Mouse (Mus musculus) lung, embryonic 16.5 days (tissue): ENCODE measurements around the gene Cacybp. TPM values are rescaled to one million over a fixed set of nuclear protein-coding genes. Genes with fewer than 3 reads are reported as not detected.

Experiments
- ATAC-seq: fragments of 200-750 bp; cut with Nextera tagmentation; 2 replicates; pipeline ENCODE4 v1.8.0; 2017; ENCODE audit warnings: low read depth, mild to moderate bottlenecking, moderate library complexity
- H3K27ac ChIP-seq: fragments of 300-500 bp; sonication (generic); 2 replicates; pipeline ENCODE4 v1.5.1; 2014; ENCODE audit warnings: mild to moderate bottlenecking, control low read depth, low read length
- H3K27me3 ChIP-seq: fragments of 300-500 bp; sonication (generic); 2 replicates; pipeline ENCODE4 v1.6.1; 2014; ENCODE audit warnings: low read depth, low read length, mixed read lengths; ENCODE audit not compliant: control insufficient read depth, insufficient read depth
- H3K36me3 ChIP-seq: fragments of 300-500 bp; sonication (generic); 2 replicates; pipeline ENCODE4 v1.6.1; 2014; ENCODE audit warnings: low read length; ENCODE audit not compliant: control insufficient read depth, insufficient read depth
- H3K4me1 ChIP-seq: fragments of 300-500 bp; sonication (generic); replicated peaks from 2 replicates; pipeline ENCODE4 v1.6.1; 2014; ENCODE audit warnings: low read length, mixed read lengths; ENCODE audit not compliant: control insufficient read depth, insufficient read depth
- H3K4me2 ChIP-seq: fragments of 300-500 bp; sonication (generic); 2 replicates; pipeline ENCODE4 v1.6.1; 2014; ENCODE audit warnings: low read depth, low read length, control low read depth
- H3K4me3 ChIP-seq: fragments of 300-500 bp; sonication (generic); 2 replicates; pipeline ENCODE4 v1.5.1; 2014; ENCODE audit warnings: mild to moderate bottlenecking, low read length, control low read depth
- H3K9ac ChIP-seq: fragments of 300-500 bp; sonication (generic); 2 replicates; pipeline ENCODE4 v1.6.1; 2014; ENCODE audit warnings: low read length, control low read depth
- H3K9me3 ChIP-seq: fragments of 300-500 bp; sonication (generic); 2 replicates; pipeline ENCODE4 v1.6.1; 2016; ENCODE audit warnings: low read length; ENCODE audit not compliant: control insufficient read depth
- WGBS: fragments of 180-500 bp; shearing (Covaris S2); extraction: QIAGEN DNeasy Blood & Tissue Kit; methylation state at CpG from one replicate; pipeline ENCODE4 v1.1.7; 2014; 5-methylcytosine and 5-hydroxymethylcytosine counted together
- polyA plus RNA-seq: library from polyadenylated mRNA; unstranded; fragments of >200 nt; fragmentation: Nextera tagmentation; extraction: Ambion mirVana; gene quantifications from 2 replicates; pipeline ENCODE4 v1.2.1, GENCODE M21; 2015

The Cacybp gene
- polyA plus RNA-seq, 1 experiment from 2014 or later: 193 TPM

- H3K4me3 ChIP-seq: no peak overlapping the region
- peaks cover 4% of the 10 kb centered on the region; the same call in 1 of the 2 replicates for H3K4me1 ChIP-seq
- ATAC-seq: no peak
- no peak overlapping the region for H3K4me2 ChIP-seq
- WGBS: 80% methylated on average over 9 of the region's 9 CpGs
- H3K27ac ChIP-seq: no peak overlapping the region
- H3K9ac ChIP-seq: no peak overlapping the region
- no peaks in the 10 kb centered on the region for H3K9me3 ChIP-seq
- no peaks in the 10 kb centered on the region for H3K27me3 ChIP-seq
- H3K36me3 ChIP-seq: no peaks in the 10 kb centered on the region
These were observed 34.8 kb upstream of the Cacybp start for GRCm38 (mm10) chr1:160247473-160247872.

- Histone ChIP-seq H3K36me3 (no peaks in the 10 kb centered on the region), H3K4me1 (peaks cover 4% of the 10 kb centered on the region; the same call in 1 of the 2 replicates), H3K9ac (no peak overlapping the region), H3K27ac (no peak overlapping the region), H3K9me3 (no peaks in the 10 kb centered on the region), H3K27me3 (no peaks in the 10 kb centered on the region), H3K4me2 (no peak overlapping the region), H3K4me3 (no peak overlapping the region)
- no peak for ATAC-seq
- 54% methylated on average over 4 of the region's 4 CpGs for WGBS
These were observed 34.2 kb upstream of the Cacybp start for GRCm38 (mm10) chr1:160246844-160247243.

DNA sequence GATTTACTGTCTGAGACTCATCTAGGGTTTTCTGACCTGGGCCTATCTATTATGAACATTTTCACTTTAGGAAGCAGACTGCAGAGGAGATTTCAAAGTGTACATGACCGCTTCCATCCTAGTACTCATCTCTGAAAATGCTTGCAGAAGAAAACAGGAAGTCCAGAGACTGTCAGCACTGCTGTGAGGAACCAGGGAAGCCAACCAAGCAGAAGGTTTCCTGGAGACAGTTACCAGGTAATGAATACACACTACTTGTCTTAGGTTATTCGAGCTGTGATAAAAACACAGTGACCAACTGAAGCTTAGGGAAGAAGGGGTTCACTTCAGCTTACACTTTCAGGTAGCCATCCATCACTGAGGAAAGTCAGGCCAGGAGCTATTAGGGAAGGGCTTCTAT lies 33.3 kb upstream of the Cacybp start:
- 69% methylated on average over 2 of the region's 2 CpGs for WGBS

DNA sequence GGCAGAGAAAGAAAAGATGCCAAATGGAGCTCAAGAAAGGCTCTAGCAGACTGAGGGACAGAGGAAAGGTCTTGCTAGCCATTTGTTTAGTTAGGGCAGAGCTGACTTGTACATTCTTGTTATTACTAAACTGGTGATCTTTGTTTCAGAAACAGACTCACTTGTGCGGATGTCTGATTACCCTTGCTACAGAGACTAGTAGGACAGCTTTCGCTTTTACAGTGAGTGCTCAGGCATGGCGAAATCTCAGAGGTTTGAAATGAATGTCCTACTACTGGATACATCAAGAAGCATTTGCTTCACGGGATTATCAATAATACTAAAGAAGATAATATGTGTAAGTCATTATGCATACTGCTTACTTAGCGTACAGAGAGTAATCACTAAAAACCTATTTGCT lies 32.0 kb upstream of the Cacybp start:
- WGBS: 89% methylated on average over 5 of the region's 5 CpGs
- H3K27me3 ChIP-seq: no peaks in the 10 kb centered on the region
- H3K4me3 ChIP-seq: no peak overlapping the region
- 0 out of 2 replicates have a peak, but pooled peaks cover 2% of the 10 kb centered on the region for H3K36me3 ChIP-seq
- ATAC-seq: no peak
- no peak overlapping the region for H3K9ac ChIP-seq
- no peak overlapping the region; the same call in 1 of the 2 replicates for H3K27ac ChIP-seq
- 0 out of 2 replicates have a peak, but pooled peaks cover 2% of the 10 kb centered on the region for H3K9me3 ChIP-seq
- H3K4me1 ChIP-seq: no peaks in the 10 kb centered on the region
- no peak overlapping the region for H3K4me2 ChIP-seq

More for the DNA sequence above, 33.3 kb upstream of the Cacybp start:
- ATAC-seq: no peak
- no peak overlapping the region for H3K4me2 ChIP-seq
- H3K27ac ChIP-seq: no peak overlapping the region
- H3K4me1 ChIP-seq: no peaks in the 10 kb centered on the region; the same call in 1 of the 2 replicates
- H3K27me3 ChIP-seq: no peaks in the 10 kb centered on the region
- no peaks in the 10 kb centered on the region for H3K9me3 ChIP-seq
- H3K36me3 ChIP-seq: no peaks in the 10 kb centered on the region
- H3K4me3 ChIP-seq: no peak overlapping the region
- no peak overlapping the region for H3K9ac ChIP-seq

DNA sequence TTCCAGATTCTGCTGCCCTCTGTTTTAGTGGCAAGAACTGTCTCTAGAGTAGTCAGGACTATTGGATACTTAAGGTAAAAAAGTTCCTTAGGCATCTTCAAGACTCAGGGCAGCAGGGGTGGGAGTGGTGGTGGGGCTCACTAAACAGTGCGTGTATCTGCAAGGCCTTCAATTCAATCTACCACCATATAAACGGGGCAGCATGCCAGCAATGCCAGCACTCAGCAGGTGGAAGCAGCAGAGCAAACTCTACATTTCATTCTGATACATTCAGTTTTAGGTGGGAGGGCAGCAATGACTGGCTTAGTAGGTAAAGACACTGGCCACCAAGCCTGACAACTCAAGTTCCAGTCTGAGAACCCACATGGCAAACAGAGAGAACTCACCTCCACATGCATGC lies 27.4 kb upstream of the Cacybp start:
- Histone ChIP-seq H3K27ac (no peak overlapping the region), H3K4me1 (no peaks in the 10 kb centered on the region), H3K9ac (no peak overlapping the region), H3K27me3 (no peaks in the 10 kb centered on the region), H3K9me3 (0 out of 2 replicates have a peak, but pooled peaks cover 2% of the 10 kb centered on the region), H3K4me2 (no peak overlapping the region), H3K4me3 (no peak overlapping the region), H3K36me3 (0 out of 2 replicates have a peak, but pooled peaks cover 2% of the 10 kb centered on the region)
- no peak for ATAC-seq
- 89% methylated on average over 2 of the region's 2 CpGs for WGBS

DNA sequence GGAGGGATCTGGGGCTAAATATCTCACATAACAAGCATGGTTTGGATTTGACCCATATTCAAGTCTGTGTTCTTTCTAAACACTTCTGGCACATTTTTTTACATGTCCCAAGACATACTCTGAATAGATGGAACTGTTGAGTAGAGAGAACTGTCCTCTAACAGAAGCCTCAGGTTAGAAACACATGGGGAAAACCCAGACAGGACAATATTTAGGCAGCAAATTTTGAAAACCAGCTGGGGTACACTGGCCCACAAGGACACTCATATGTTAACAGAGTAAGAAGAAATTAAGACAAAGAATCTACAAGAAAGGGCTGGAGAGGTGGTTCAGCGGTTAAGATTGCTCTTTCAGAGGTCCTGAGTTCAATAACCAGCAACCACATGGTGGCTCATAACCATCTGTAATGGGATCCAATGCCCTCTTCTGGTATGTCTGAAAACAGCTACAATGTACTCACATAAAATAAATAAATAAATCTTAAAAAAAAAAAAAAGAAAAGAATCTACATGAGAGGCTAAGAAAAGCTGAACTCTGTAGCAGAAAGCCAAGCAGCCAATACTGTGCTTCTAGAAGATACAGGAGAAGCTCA lies 26.3 kb upstream of the Cacybp start:
- no peak overlapping the region for H3K9ac ChIP-seq
- 0 out of 2 replicates have a peak, but pooled peaks cover 2% of the 10 kb centered on the region for H3K4me1 ChIP-seq
- H3K27me3 ChIP-seq: no peaks in the 10 kb centered on the region
- no peak overlapping the region for H3K4me3 ChIP-seq
- WGBS: 90% methylated on average over 1 of the region's 1 CpGs
- H3K4me2 ChIP-seq: no peak overlapping the region
- 0 out of 2 replicates have a peak, but pooled peaks cover 2% of the 10 kb centered on the region for H3K9me3 ChIP-seq
- no peak overlapping the region for H3K27ac ChIP-seq
- 0 out of 2 replicates have a peak, but pooled peaks cover 2% of the 10 kb centered on the region for H3K36me3 ChIP-seq
- ATAC-seq: no peak

- H3K4me1 ChIP-seq: 0 out of 2 replicates have a peak, but pooled peaks cover 2% of the 10 kb centered on the region
- 83% methylated on average over 2 of the region's 2 CpGs for WGBS
- H3K4me2 ChIP-seq: no peak overlapping the region
- H3K4me3 ChIP-seq: no peak overlapping the region
- no peak for ATAC-seq
- no peaks in the 10 kb centered on the region for H3K27me3 ChIP-seq
- H3K27ac ChIP-seq: no peak overlapping the region
- H3K9ac ChIP-seq: no peak overlapping the region
- H3K9me3 ChIP-seq: 0 out of 2 replicates have a peak, but pooled peaks cover 2% of the 10 kb centered on the region
- 0 out of 2 replicates have a peak, but pooled peaks cover 2% of the 10 kb centered on the region for H3K36me3 ChIP-seq
These were observed 25.3 kb upstream of the Cacybp start for GRCm38 (mm10) chr1:160237981-160238380.

DNA sequence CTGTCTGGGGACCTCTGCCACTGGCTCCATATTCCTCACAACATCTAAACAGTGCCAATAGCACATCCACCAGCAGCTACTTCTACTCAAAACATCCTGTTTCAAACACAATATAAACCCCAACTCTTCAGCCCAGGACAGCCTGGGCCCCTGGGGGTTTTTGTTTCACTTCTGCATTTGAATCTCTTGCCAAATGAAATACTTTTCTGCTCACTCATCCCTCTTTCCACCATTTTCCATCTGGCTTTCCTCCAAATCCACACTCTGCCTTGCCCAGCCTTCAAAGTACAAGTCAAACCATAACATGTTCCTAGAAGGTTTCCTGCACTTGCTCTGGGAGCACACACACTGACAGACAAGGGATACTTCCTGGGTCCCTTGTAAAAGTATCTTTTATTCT lies 21.2 kb upstream of the Cacybp start:
- peak; percentile 92 for ATAC-seq
- Histone ChIP-seq H3K36me3 (no peaks in the 10 kb centered on the region), H3K27ac (peak overlapping the region; percentile 51), H3K9me3 (no peaks in the 10 kb centered on the region), H3K4me3 (no peak overlapping the region), H3K9ac (no peak overlapping the region), H3K4me1 (0 out of 2 replicates have a peak, but pooled peaks cover 2% of the 10 kb centered on the region), H3K4me2 (no peak overlapping the region), H3K27me3 (no peaks in the 10 kb centered on the region)

GRCm38 (mm10) chr1:160232113-160232512 lies 19.4 kb upstream of the Cacybp start:
- ATAC-seq: no peak

More at GRCm38 (mm10) chr1:160232113-160232512, 19.4 kb upstream of the Cacybp start:
- Histone ChIP-seq H3K27me3 (no peaks in the 10 kb centered on the region), H3K9me3 (no peaks in the 10 kb centered on the region), H3K4me2 (no peak overlapping the region), H3K36me3 (no peaks in the 10 kb centered on the region), H3K27ac (no peak overlapping the region), H3K4me1 (0 out of 2 replicates have a peak, but pooled peaks cover 2% of the 10 kb centered on the region), H3K4me3 (no peak overlapping the region), H3K9ac (no peak overlapping the region)
- 92% methylated on average over 3 of the region's 3 CpGs for WGBS
